Mouse (Mus musculus) embryonic facial prominence, embryonic 12.5 days (tissue): ENCODE data around the gene Mov10. TPM values are rescaled to one million over a fixed set of nuclear protein-coding genes. Genes with fewer than 3 reads are reported as not detected.
A peak's percentile ranks its signal among the peaks of the same experiment; 100 is the strongest.
"Not testable (repeated sequence)": the region's sequence is repeated elsewhere in the genome, so short reads cannot be mapped to it uniquely, and the experiment has no call there.

ENCODE experiments used
- ATAC-seq: fragments of 200-750 bp; cut with Nextera tagmentation; 2 replicates; pipeline ENCODE4 v1.8.0; 2017; ENCODE audit not compliant: insufficient number of reproducible peaks, insufficient read depth, low FRiP score, low TSS enrichment
- H3K27ac ChIP-seq: fragments of 300-500 bp; sonication (generic); 2 replicates; pipeline ENCODE4 v1.5.1; 2016; ENCODE audit warnings: mild to moderate bottlenecking
- H3K27me3 ChIP-seq: fragments of 300-500 bp; sonication (generic); 2 replicates; pipeline ENCODE4 v1.6.1; 2016; ENCODE audit warnings: mild to moderate bottlenecking, moderate library complexity
- H3K36me3 ChIP-seq: fragments of 300-500 bp; sonication (generic); 2 replicates; pipeline ENCODE4 v1.6.1; 2016; ENCODE audit warnings: mild to moderate bottlenecking
- H3K4me1 ChIP-seq: fragments of 300-500 bp; sonication (generic); 2 replicates; pipeline ENCODE4 v1.6.1; 2016
- H3K4me2 ChIP-seq: fragments of 300-500 bp; sonication (generic); replicated peaks from 2 replicates; pipeline ENCODE4 v1.6.1; 2016; ENCODE audit warnings: mild to moderate bottlenecking, moderate library complexity
- H3K4me3 ChIP-seq: fragments of 300-500 bp; sonication (generic); 2 replicates; pipeline ENCODE4 v1.5.1; 2016; ENCODE audit warnings: mild to moderate bottlenecking
- H3K9ac ChIP-seq: fragments of 300-500 bp; sonication (generic); 2 replicates; pipeline ENCODE4 v1.6.1; 2016; ENCODE audit warnings: mild to moderate bottlenecking, moderate library complexity
- H3K9me3 ChIP-seq: fragments of 300-500 bp; sonication (generic); 2 replicates; pipeline ENCODE4 v1.6.1; 2016; ENCODE audit warnings: mild to moderate bottlenecking, moderate library complexity
- WGBS: fragments of 180-500 bp; shearing (Covaris S2); methylation state at CpG from one replicate; pipeline ENCODE4 v1.1.7; 2016; 5-methylcytosine and 5-hydroxymethylcytosine counted together
- polyA plus RNA-seq: library from polyadenylated mRNA; unstranded; fragments of >200 nt; fragmentation: Nextera tagmentation; extraction: Ambion mirVana; gene quantifications from 2 replicates; pipeline ENCODE4 v1.2.1, GENCODE M21; 2016

Gene Mov10
- polyA plus RNA-seq, 1 experiment from 2014 or later, result 70.8 TPM

DNA sequence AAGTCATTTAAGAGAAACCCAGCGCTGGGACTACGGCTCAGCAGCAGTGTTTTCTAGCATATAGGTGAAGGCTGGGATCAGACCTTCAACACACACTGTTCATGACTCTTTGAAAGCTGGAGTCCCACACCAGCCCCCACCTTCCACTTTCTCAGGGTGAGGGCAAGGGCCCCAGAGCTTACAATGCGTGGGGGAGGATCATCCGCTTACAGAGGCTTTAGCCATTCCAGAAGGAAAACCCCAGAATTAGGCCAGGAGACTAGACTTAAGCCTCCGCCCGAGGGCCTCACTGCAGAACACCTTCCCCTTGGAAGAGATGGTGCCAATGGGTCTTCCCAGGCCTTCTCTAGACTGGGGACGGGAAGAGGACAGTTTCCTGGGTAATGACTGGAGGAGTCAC lies 45.1 kb downstream of the Mov10 start:
- Histone ChIP-seq H3K9me3 (no peaks in the 10 kb centered on the region), H3K36me3 (no peaks in the 10 kb centered on the region), H3K4me2 (no peak overlapping the region), H3K27me3 (peaks cover 29% of the 10 kb centered on the region), H3K4me1 (peaks cover 12% of the 10 kb centered on the region; the same call in 1 of the 2 replicates), H3K9ac (no peak overlapping the region), H3K4me3 (no peak overlapping the region), H3K27ac (no peak overlapping the region)
- 74% methylated on average over 7 of the region's 7 CpGs for WGBS
- ATAC-seq, result no peak

DNA sequence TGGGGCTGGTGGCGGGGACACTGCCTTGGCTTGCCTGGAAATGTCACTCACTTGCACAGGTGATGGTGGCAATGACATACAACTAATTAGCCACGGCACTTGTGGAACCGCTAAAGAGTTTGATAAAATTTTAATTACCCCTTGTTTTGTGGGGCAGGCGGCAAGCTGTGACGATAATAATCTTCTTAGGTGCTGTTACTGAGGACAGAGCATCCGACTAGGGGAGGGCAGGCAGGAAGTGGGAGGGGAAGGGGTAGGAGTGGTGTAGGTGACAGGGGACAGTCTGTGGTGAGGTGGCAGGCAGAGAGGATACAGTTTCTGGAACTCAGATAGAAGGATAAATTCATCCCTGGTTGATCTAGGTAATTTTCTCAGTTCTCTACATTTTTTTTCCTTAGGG lies 46.9 kb downstream of the Mov10 start:
- no peak for ATAC-seq
- Histone ChIP-seq H3K27ac (no peak overlapping the region), H3K4me3 (no peak overlapping the region), H3K9me3 (no peaks in the 10 kb centered on the region), H3K36me3 (no peaks in the 10 kb centered on the region), H3K27me3 (peaks cover 11% of the 10 kb centered on the region), H3K9ac (no peak overlapping the region), H3K4me1 (peaks cover 12% of the 10 kb centered on the region; the same call in 1 of the 2 replicates), H3K4me2 (no peak overlapping the region)
- 56% methylated on average over 6 of the region's 6 CpGs for WGBS

DNA sequence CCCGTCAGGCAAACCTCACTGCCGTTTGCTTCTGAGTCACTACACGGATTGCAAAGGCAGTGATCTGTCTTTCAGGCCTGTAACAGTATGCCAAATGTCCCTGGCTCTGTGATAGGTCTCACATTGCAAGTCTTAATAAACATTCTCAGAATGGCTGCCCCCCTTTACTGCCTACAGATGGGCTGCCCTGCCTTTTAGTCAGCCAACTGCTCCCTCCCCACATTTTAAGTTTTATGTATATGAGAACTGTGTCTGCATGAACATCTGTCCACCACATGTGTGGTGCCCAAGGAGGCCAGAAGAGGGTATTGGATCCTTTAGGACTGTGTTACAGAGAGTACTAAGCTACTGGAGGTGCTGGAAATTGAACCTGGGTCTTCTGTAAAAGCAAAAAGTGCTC lies 47.4 kb downstream of the Mov10 start:
- no peak overlapping the region for H3K9ac ChIP-seq
- no peaks in the 10 kb centered on the region for H3K9me3 ChIP-seq
- 36% methylated on average over 3 of the region's 3 CpGs for WGBS
- H3K27me3 ChIP-seq, result peaks cover 6% of the 10 kb centered on the region; the same call in 1 of the 2 replicates
- H3K4me2 ChIP-seq, result no peak overlapping the region
- peaks cover 12% of the 10 kb centered on the region; the same call in 1 of the 2 replicates for H3K4me1 ChIP-seq
- H3K4me3 ChIP-seq, result no peak overlapping the region
- no peaks in the 10 kb centered on the region for H3K36me3 ChIP-seq
- H3K27ac ChIP-seq, result peak overlapping the region; percentile 8; the same call in 1 of the 2 replicates
- no peak for ATAC-seq

DNA sequence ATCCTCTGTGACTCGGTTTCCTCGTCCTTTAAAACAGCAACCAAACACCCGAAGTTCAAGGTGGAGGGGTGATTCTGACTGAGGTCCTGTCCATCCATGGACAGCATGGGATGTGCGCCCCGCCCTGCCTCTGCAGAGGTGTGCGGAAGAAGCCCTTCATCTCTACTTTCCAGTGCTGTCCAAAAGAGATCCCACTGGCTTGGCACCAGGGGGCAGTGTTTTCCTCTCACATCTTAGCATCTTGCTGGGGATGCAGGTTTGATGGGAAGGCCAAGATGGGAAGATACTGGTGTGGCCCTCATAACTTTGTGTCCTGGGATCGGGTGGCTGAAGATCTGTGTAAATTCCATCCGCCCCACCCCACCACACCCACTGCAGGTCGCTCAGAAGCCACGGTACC lies 48.3 kb downstream of the Mov10 start:
- no peak overlapping the region for H3K4me3 ChIP-seq
- no peak overlapping the region for H3K9ac ChIP-seq
- no peaks in the 10 kb centered on the region for H3K36me3 ChIP-seq
- H3K4me2 ChIP-seq, result no peak overlapping the region
- ATAC-seq, result no peak
- H3K9me3 ChIP-seq, result no peaks in the 10 kb centered on the region
- H3K27me3 ChIP-seq, result no peaks in the 10 kb centered on the region
- WGBS, result 55% methylated on average over 10 of the region's 10 CpGs
- peaks cover 12% of the 10 kb centered on the region; the same call in 1 of the 2 replicates for H3K4me1 ChIP-seq
- H3K27ac ChIP-seq, result no peak overlapping the region

DNA sequence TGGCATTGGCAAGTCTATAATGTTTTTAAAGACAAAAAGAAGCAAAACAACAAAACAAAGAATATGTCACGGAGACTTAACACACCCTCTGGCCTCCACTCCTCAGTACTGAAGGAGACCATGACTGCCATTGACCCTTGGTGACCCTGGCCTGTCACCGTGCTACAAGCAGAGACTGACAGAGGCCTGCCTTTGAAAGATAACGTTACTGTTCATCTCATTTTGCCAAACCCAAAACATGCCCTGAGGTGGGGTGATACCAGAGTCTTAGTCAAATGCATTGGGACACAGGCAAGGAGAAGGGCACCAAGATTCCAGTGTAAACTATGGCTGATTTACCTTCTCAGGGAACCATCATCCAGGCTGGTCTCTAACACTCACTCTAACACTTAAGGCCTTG lies 49.2 kb downstream of the Mov10 start:
- H3K4me1 ChIP-seq, result peaks cover 12% of the 10 kb centered on the region; the same call in 1 of the 2 replicates
- no peaks in the 10 kb centered on the region for H3K36me3 ChIP-seq
- H3K4me2 ChIP-seq, result no peak overlapping the region
- no peak overlapping the region for H3K9ac ChIP-seq
- 44% methylated on average over 3 of the region's 3 CpGs for WGBS
- no peak overlapping the region for H3K4me3 ChIP-seq
- no peaks in the 10 kb centered on the region for H3K27me3 ChIP-seq
- ATAC-seq, result no peak
- no peaks in the 10 kb centered on the region for H3K9me3 ChIP-seq
- H3K27ac ChIP-seq, result no peak overlapping the region

DNA sequence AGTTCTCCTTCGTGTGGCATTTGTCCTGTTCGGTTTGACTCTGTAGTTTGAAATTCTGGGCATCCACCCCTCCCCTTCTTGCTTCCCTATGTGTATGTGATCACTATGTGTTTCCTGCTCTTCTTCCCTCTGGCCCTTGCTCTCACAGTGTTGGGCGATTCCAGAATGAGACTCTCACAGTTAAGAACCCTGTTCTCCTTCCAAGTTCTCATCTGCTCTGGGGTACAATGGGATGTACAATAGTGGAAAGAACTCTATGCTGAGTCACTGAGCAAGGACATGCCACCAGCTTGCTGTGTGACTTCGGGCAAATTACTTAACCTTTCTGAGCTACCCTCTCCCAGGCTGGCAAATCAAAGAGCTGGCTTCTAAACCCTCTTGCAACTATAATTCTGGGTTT lies 50.6 kb downstream of the Mov10 start:
- no peak overlapping the region for H3K27ac ChIP-seq
- H3K4me2 ChIP-seq, result no peak overlapping the region
- H3K4me1 ChIP-seq, result peaks cover 12% of the 10 kb centered on the region; the same call in 1 of the 2 replicates
- no peaks in the 10 kb centered on the region for H3K27me3 ChIP-seq
- H3K9me3 ChIP-seq, result no peaks in the 10 kb centered on the region
- 75% methylated on average over 4 of the region's 4 CpGs for WGBS
- H3K4me3 ChIP-seq, result no peak overlapping the region
- H3K9ac ChIP-seq, result no peak overlapping the region
- H3K36me3 ChIP-seq, result no peaks in the 10 kb centered on the region
- no peak for ATAC-seq

DNA sequence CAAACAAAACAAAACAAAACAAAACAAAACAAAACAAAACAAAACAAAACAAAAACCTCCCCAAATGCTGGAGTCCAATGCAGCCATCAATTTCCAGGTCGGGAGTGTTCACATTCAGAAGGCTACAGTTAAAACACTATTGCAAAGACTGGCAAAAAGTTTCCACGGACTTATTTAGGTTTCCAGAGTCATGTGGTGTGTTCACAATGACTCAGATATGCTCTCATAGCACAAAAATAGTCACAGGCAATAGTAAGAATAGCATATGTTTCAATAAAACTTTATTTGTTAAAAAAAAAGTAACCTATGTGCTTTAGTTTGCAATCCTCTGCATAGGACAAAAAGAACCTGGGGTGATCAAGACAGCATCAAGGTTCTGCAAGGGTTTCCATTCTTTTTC lies 51.2 kb downstream of the Mov10 start:
- Histone ChIP-seq H3K4me3 (no peak overlapping the region), H3K9me3 (no peaks in the 10 kb centered on the region), H3K27ac (no peak overlapping the region), H3K4me1 (peaks cover 12% of the 10 kb centered on the region; the same call in 1 of the 2 replicates), H3K9ac (no peak overlapping the region), H3K27me3 (no peaks in the 10 kb centered on the region), H3K4me2 (no peak overlapping the region), H3K36me3 (no peaks in the 10 kb centered on the region)
- no peak for ATAC-seq
- WGBS, result 58% methylated on average over 2 of the region's 2 CpGs

DNA sequence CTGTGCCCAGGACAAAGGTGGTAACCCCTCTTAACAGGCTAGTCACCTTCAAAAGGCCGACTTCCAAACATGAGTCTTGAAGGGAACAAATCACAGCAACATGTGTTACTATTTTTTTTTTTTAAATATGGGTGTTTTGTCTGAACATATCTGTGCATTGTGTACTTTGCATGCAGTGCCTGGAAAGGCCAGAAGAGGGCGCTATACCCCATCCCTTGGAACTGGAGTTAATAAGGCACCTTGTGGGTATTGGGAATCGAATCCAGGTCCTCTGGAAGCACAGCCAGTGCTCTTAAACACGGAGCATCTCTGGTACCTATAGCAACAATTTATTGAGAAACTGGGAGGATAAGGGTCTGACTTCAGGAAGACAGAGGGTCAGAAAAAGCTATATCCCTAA lies 53.3 kb downstream of the Mov10 start:
- no peak overlapping the region for H3K4me2 ChIP-seq
- H3K4me1 ChIP-seq, result peaks cover 3% of the 10 kb centered on the region; the same call in 1 of the 2 replicates
- H3K9ac ChIP-seq, result no peak overlapping the region
- no peaks in the 10 kb centered on the region for H3K9me3 ChIP-seq
- WGBS, result 27% methylated on average over 4 of the region's 4 CpGs
- no peak overlapping the region for H3K27ac ChIP-seq
- no peak overlapping the region for H3K4me3 ChIP-seq
- H3K36me3 ChIP-seq, result no peaks in the 10 kb centered on the region
- H3K27me3 ChIP-seq, result 0 out of 2 replicates have a peak, but pooled peaks cover 7% of the 10 kb centered on the region
- ATAC-seq, result no peak

GRCm38 (mm10) chr3:104762103-104762863 lies 56.1 kb downstream of the Mov10 start:
- H3K9me3 ChIP-seq, H3K4me3 ChIP-seq, H3K27ac ChIP-seq, ATAC-seq, H3K4me1 ChIP-seq, H3K27me3 ChIP-seq, H3K9ac ChIP-seq, H3K36me3 ChIP-seq, H3K4me2 ChIP-seq: not testable (repeated sequence)
- WGBS, result 22% methylated on average over 20 of the region's 20 CpGs

GRCm38 (mm10) chr3:104758869-104759268 lies 59.5 kb downstream of the Mov10 start:
- H3K4me3 ChIP-seq, result peak overlapping the region; percentile 30
- no peaks in the 10 kb centered on the region for H3K9me3 ChIP-seq
- H3K9ac ChIP-seq, result peak overlapping the region; percentile 51; the same call in 1 of the 2 replicates
- H3K4me2 ChIP-seq, result peak overlapping the region; percentile 52
- no peak overlapping the region for H3K27ac ChIP-seq
- peaks cover 3% of the 10 kb centered on the region; the same call in 1 of the 2 replicates for H3K4me1 ChIP-seq
- peaks cover 9% of the 10 kb centered on the region; the same call in 1 of the 2 replicates for H3K27me3 ChIP-seq
- 5% methylated on average over 5 of the region's 5 CpGs for WGBS
- no peak for ATAC-seq
- no peaks in the 10 kb centered on the region for H3K36me3 ChIP-seq

DNA sequence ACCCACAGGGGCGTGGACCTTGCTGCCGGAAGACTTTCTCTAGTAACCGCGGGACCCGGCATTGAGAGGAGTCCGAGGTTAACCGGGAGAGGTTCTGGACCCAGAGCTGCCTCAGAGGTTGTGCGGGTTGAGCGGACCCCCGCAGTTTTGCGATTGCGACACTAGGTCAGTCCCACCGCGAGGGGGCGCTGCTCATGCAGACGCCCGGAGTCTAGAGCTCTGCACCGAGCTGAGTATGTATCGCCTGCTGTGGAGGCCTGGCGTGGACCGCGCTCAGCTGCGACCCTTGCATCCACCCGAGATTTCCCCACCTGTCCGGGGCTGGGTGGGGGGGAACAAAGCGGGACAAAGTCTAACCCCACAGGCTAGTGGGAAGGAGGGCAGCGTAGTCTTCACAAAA lies 60.0 kb downstream of the Mov10 start:
- no peaks in the 10 kb centered on the region for H3K9me3 ChIP-seq
- H3K27ac ChIP-seq, result no peak overlapping the region
- H3K4me2 ChIP-seq, result peak overlapping the region; percentile 52
- H3K4me1 ChIP-seq, result peaks cover 3% of the 10 kb centered on the region; the same call in 1 of the 2 replicates
- 1% methylated on average over 27 of the region's 27 CpGs for WGBS
- peak overlapping the region; percentile 51 for H3K9ac ChIP-seq
- ATAC-seq, result peak; percentile 87
- H3K27me3 ChIP-seq, result peaks cover 12% of the 10 kb centered on the region; the same call in 1 of the 2 replicates
- H3K4me3 ChIP-seq, result peak overlapping the region; percentile 30
- H3K36me3 ChIP-seq, result no peaks in the 10 kb centered on the region

GRCm38 (mm10) chr3:104752845-104753244 lies 65.5 kb downstream of the Mov10 start:
- H3K36me3 ChIP-seq, ATAC-seq, H3K9ac ChIP-seq, H3K4me1 ChIP-seq, H3K9me3 ChIP-seq, H3K27ac ChIP-seq, H3K27me3 ChIP-seq, H3K4me3 ChIP-seq: not testable (repeated sequence)
- peak overlapping the region; percentile 42 for H3K4me2 ChIP-seq
- WGBS, result 14% methylated on average over 22 of the region's 25 CpGs
